Mouse (Mus musculus) ES-Bruce4 (cell line): ENCODE results near the gene Amz2. TPM values are rescaled to one million over a fixed set of nuclear protein-coding genes. Genes with fewer than 3 reads are reported as not detected.

ENCODE experiments used
- H3K27ac ChIP-seq: 2 replicates; pipeline ENCODE4 v1.5.1; 2012; ENCODE audit warnings: low read length, inconsistent platforms; ENCODE audit not compliant: insufficient read depth
- H3K27me3 ChIP-seq: 2 replicates; pipeline ENCODE4 v1.6.1; 2012; ENCODE audit warnings: mild to moderate bottlenecking, low read length, inconsistent platforms; ENCODE audit not compliant: control insufficient read depth, poor library complexity, insufficient read depth, severe bottlenecking
- H3K36me3 ChIP-seq: 2 replicates; pipeline ENCODE4 v1.6.1; 2012; ENCODE audit warnings: inconsistent platforms, mild to moderate bottlenecking, low read length, moderate library complexity; ENCODE audit not compliant: control insufficient read depth, poor library complexity, insufficient read depth, severe bottlenecking
- H3K4me1 ChIP-seq: one replicate; pipeline ENCODE4 v1.8.1; 2011; ENCODE audit warnings: low read length; ENCODE audit not compliant: control insufficient read depth, insufficient read depth
- H3K4me3 ChIP-seq: 2 replicates; pipeline ENCODE4 v1.5.1; 2011; ENCODE audit warnings: low read depth, mild to moderate bottlenecking, low read length
- H3K9ac ChIP-seq: 2 replicates; pipeline ENCODE4 v1.6.1; 2012; ENCODE audit warnings: low read depth, mild to moderate bottlenecking, inconsistent platforms; ENCODE audit not compliant: poor library complexity, severe bottlenecking
- H3K9me3 ChIP-seq: replicated peaks from 2 replicates; pipeline ENCODE4 v1.6.1; 2012; ENCODE audit warnings: mild to moderate bottlenecking, low read length, inconsistent platforms; ENCODE audit not compliant: control insufficient read depth, poor library complexity, insufficient read depth, severe bottlenecking
- CTCF ChIP-seq: IDR thresholded peaks from one replicate; pipeline ENCODE4 v1.8.1; 2011; ENCODE audit warnings: low read depth, low read length
- EP300 ChIP-seq: IDR thresholded peaks from 2 replicates; pipeline ENCODE4 v1.6.1; 2011; ENCODE audit warnings: low read depth, low read length; ENCODE audit not compliant: insufficient read depth
- POLR2A ChIP-seq: IDR thresholded peaks from one replicate; pipeline ENCODE4 v1.8.1; 2011; ENCODE audit warnings: low read length; ENCODE audit not compliant: insufficient read depth
- polyA plus RNA-seq: library from polyadenylated mRNA; stranded (reverse); fragments of >200 nt; gene quantifications from 2 replicates; pipeline ENCODE4 v1.2.4, GENCODE M21; 2011; ENCODE audit warnings: low read depth; ENCODE audit not compliant: missing spikeins, insufficient read depth, insufficient read length

Gene Amz2
- polyA plus RNA-seq, 1 experiment, result 78.5 TPM

DNA sequence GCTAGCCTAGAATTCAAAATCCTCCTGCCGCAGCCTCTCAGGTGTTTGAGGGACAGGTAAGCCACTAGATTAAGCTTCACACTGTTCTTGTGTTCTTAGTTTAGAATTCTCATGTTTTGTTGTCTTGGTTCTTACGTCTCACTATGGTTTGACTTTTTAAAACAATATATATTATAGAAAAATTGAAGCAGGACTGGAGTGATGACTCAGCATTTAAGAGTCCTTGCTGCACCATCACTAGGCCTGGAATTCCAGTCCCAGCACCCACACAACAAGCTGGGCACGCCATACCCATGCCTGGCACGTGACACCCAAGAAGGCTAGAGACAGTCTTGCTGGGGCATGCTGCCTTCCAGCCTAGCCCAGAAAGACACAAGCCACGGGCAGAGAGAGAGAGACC is 19.3 kb upstream of the Amz2 start:
- Histone ChIP-seq H3K36me3 (no peaks in the 10 kb centered on the region), H3K9ac (no peak overlapping the region), H3K4me1 (no peaks in the 10 kb centered on the region), H3K4me3 (no peak overlapping the region), H3K27me3 (no peaks in the 10 kb centered on the region), H3K27ac (no peak overlapping the region), H3K9me3 (no peaks in the 10 kb centered on the region)
- TF ChIP-seq CTCF, result no peak
- no peak for TF ChIP-seq POLR2A
- no peak for TF ChIP-seq EP300

DNA sequence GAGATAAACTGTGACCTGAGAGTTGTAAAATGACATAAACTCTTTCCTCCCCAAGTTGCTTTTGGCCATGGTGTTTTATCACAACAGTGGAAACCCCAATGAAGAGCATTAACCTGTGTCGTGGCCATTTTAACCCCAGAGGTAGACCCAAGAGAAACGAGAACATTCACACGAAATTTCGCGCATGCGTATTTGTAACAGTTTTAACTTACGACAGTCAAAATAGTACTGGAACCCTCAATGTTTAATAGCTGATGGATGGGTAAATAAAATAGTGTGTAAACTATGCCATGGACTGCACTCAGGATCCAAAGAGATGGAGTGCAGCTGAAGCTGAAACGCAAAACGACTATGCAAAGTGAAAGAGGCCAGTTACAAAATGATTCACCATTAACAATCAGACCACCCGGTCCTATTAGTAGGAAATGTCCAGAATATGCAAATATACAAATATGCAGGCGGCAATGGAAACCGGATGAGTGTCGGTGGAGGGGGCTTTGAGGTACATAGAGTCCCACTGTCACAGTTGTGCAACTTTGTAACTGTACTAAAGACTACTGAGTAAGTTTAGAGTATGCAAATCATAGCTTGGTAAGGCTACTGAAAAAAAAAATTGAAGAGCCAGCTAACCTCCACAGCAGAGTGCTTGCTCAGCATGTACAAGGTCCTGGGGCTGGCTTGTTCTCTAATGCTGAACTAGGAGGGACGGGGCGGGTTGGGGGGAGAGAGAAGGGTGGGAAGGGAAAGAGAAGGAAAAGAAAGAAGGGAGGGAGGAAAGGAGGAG is 15.4 kb upstream of the Amz2 start:
- Histone ChIP-seq H3K4me1 (no peaks in the 10 kb centered on the region), H3K27me3 (no peaks in the 10 kb centered on the region), H3K36me3 (no peaks in the 10 kb centered on the region), H3K4me3 (no peak overlapping the region), H3K9me3 (no peaks in the 10 kb centered on the region), H3K27ac (no peak overlapping the region), H3K9ac (no peak overlapping the region)
- TF ChIP-seq EP300 (no peak), CTCF (no peak), POLR2A (no peak)

DNA sequence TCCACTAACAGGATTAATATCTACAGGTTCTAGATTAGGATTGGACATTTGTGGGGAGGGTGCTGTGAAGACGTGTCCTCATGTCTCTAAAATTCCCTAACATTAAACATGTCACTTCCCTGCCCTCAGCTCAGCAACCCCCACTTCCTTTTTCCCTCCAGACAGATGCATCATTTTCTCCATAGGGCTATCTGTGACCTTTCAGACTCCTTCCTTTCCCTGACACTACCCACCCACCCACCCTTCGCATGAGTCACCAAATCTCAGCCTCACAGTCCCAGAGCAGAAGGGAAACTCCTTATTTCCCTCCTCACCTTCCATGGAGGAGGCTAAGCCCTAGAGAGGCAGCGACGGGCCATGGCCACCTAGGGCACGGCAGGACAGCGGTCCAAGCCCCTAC is 12.1 kb upstream of the Amz2 start, which contains the start of gene 9930022D16Rik:
9930022D16Rik (plus strand) TSS at position 301 of the 400 bp plus-strand sequence.
- TF ChIP-seq EP300, result no peak
- no peak for TF ChIP-seq CTCF
- TF ChIP-seq POLR2A, result no peak
- Histone ChIP-seq H3K27ac (no peak within 1 kb of the TSS), H3K4me1 (peaks cover 1% of the 10 kb centered on the region), H3K9ac (no peak within 1 kb of the TSS), H3K27me3 (no peaks in the 10 kb centered on the region), H3K4me3 (no peak within 1 kb of the TSS), H3K36me3 (no peaks in the 10 kb centered on the region), H3K9me3 (no peaks in the 10 kb centered on the region)

DNA sequence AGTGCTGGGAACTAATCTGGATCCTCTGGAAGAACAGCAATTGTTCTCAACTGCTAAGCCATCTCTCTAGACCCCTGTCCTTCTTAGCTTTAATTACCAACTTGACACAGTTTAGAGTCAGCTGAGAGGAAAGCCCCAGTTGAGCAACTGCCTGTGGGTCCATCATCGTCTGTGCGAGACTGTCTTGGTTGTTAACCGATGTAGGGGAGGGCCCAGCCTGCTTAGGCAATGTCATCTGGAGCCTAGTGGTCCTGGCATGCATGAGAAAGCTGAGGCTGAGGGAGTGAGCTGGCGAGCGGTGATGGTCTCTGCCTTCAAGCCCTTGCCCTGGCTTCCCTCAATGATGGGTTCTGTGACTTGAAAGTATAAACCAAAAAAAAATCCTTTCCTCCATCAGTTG is 10.9 kb upstream of the Amz2 start:
- Histone ChIP-seq H3K4me3 (no peak overlapping the region), H3K9me3 (no peaks in the 10 kb centered on the region), H3K4me1 (peaks cover 1% of the 10 kb centered on the region), H3K9ac (no peak overlapping the region), H3K27me3 (no peaks in the 10 kb centered on the region), H3K27ac (no peak overlapping the region), H3K36me3 (no peaks in the 10 kb centered on the region)
- TF ChIP-seq EP300 (no peak), CTCF (no peak), POLR2A (no peak)

DNA sequence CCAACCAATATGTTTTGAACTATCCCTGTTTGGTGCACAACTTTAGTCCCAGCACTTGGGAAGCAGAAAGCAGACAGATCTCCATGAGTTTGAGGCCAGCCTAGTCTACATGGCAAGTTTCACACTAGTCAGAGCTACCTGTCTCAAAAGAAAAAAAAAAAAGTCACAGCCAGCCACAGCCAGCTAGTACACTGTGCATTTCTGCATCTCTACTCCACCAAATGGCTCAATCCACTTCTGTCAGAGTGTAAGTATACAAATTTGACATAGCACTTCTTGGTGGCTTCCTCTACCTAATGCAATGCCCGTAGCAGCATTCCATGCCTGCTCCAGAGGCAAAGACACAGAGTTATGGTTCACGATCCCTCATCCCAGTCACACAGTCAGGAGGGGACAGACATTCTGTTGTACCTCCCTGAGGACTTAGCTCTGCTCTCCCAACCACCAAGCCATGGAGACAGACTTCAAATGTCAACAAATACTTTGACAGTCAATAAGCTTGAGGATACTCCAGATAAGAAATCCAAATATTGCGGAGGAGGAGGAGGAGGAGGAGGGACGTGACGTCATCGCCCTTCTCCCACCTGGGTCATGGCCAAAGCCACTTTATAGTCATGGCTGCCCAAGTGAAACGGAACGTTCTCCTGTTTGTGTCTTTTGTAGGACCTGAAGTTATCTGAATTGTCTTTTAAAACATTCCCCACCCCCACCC is 8.9 kb upstream of the Amz2 start:
- Histone ChIP-seq H3K4me3 (no peak overlapping the region), H3K36me3 (no peaks in the 10 kb centered on the region), H3K27ac (no peak overlapping the region), H3K27me3 (no peaks in the 10 kb centered on the region), H3K9ac (no peak overlapping the region), H3K4me1 (peaks cover 1% of the 10 kb centered on the region), H3K9me3 (no peaks in the 10 kb centered on the region)
- TF ChIP-seq CTCF, result no peak
- TF ChIP-seq EP300, result no peak
- no peak for TF ChIP-seq POLR2A
